Mouse (Mus musculus) adrenal gland (tissue): ENCODE measurements around the gene Rps18.
"Not testable (repeated sequence)": the region's sequence is repeated elsewhere in the genome, so short reads cannot be mapped to it uniquely, and the experiment has no call there.

Experiments used
- intact Hi-C: fragments of 180-260 bp; cut with DNase I; formaldehyde crosslinking; loops from one replicate; pipeline ENCODE4 v1.15.1; 2025

Gene Rps18

GRCm38 (mm10) chr17:33969394-33969793, 13.6 kb upstream of the Rps18 start:
- intact Hi-C loops = no loop called here

DNA sequence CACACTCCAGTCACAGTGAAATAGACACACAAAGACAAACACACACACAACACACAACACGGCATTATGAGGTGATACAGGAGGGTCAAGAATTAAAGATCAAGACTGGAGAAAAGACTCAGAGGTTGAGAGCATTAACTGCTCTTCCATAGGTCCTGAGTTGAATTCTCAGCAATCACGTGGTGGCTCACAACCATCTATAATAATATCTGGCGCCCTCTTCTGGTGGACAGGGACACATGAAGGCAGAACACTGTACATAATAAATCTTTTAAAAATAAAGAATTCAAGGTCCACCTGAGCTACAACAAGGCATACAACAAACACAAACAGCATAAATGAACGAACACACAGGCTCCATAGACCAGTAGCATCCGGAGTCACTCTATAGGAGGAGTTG, 13.1 kb upstream of the Rps18 start:
- intact Hi-C loops = no loop called here

- intact Hi-C loops = no loop called here
These were observed 12.7 kb upstream of the Rps18 start for GRCm38 (mm10) chr17:33968489-33968888.

GRCm38 (mm10) chr17:33965846-33966550, 10.2 kb upstream of the Rps18 start:
- intact Hi-C loops = loop anchor here (1.0 kb wide), 1 partner anchor 1336 kb away; no protein-coding TSS in a partner anchor

DNA sequence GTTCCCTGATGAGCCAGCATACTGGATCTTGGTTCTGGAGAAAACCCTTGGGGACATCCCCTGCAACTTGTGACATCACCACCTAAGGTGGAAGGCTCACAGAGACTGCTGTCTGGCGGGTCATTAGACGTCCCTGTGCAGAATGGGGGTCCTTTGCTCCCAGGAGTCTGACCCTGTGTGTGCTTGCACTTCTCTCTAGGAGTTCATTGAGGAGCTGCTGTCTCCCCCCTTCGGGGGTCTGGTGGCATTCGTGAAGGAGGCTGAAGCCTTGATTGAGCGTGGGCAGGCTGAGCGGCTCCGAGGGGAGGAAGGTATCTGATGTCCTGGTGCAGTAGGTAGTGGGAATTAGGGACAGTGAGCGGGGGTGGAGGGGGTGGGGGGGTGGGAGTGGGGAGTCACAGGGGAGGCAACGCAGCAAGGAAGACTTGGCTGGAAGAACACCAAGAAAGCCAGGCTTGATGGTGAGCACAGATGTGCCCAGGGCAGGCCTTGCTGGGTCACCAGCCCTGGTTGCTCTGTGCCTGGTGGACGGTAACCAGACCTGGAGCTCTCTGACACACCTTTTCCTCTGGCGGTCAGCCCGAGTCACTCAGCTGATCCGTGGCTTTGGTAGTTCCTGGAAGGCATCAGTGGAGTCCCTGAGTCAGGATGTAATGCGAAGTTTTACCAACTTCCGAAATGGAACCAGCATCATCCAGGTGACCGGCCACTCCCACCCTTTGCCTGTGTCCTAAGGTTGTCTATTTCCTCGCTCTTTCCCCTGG, 9.5 kb upstream of the Rps18 start:
- intact Hi-C loops = loop anchor here (1.0 kb wide), 1 partner anchor 1337 kb away; no protein-coding TSS in a partner anchor

- intact Hi-C loops = no loop called here
These were observed 7.1 kb upstream of the Rps18 start for GRCm38 (mm10) chr17:33962876-33963275.

DNA sequence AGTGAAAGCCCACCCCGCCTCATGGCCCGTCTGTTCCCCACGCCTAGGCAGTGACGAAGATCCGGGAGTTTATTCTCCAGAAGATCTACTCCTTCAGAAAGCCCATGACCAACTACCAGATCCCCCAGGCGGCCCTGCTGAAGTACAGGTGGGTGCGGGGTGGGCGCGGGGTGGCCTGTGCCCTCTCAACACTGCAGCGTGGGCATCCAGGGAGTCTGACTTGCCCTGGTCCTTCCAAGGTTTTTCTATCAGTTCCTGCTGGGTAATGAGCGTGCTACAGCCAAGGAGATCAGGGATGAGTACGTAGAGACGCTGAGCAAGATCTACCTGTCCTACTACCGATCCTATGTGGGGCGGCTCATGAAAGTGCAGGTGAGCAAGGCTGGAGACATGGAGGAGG, 4.1 kb upstream of the Rps18 start:
- intact Hi-C loops = loop anchor here (2.0 to 5.0 kb wide), 2 partner anchors 61 to 1397 kb away; no protein-coding TSS in a partner anchor

- intact Hi-C loops = loop anchor here (2.0 to 5.0 kb wide), 2 partner anchors 62 to 1398 kb away; no protein-coding TSS in a partner anchor
These were observed 3.3 kb upstream of the Rps18 start for GRCm38 (mm10) chr17:33959135-33959534.

GRCm38 (mm10) chr17:33958451-33958850, 2.6 kb upstream of the Rps18 start:
- intact Hi-C loops = loop anchor here (2.0 to 5.0 kb wide), 2 partner anchors 62 to 1399 kb away; no protein-coding TSS in a partner anchor

DNA sequence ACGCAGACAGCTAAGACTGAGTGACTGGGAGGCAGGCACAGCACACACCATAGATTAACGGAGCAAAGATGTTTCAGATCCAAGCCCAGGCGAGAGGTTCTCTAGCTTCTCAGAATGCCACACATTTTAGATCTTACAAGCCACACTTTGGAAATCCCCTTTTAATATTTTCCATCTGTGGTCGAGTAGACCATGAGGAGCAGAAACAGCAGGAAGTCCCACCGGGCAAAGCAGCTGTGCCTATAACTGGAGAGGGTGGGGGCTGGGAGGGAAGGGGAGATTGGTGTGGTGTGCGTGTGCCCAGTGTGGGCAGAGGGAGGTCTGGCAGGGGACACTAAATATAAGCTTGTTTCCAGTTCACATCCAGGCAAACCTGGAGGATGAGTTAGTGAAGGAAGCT, 1.7 kb upstream of the Rps18 start:
- intact Hi-C loops = loop anchor here (5.0 kb wide), 1 partner anchor 1400 kb away; no protein-coding TSS in a partner anchor

DNA sequence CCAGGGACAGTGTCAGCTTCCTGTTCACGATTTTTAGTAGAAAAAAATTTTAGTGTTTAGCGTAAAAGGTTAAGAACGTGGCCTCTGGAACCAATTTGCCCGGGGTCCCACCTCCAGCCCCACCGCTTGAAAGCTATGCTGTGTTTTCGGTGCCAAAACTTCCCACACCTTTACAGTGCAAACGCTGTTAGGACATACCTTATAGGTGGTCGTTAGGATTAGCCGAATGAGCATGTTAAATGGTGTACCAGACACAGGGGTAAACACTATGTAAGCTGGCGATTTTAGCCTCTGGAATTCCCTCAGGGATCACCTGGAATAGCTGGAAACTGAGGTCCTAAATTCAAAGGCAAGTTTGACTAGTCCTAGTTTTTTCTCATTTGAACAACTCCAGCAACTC, 535 bp upstream of the Rps18 start:
- intact Hi-C loops = loop anchor here (5.0 kb wide), 1 partner anchor 1401 kb away; no protein-coding TSS in a partner anchor

DNA sequence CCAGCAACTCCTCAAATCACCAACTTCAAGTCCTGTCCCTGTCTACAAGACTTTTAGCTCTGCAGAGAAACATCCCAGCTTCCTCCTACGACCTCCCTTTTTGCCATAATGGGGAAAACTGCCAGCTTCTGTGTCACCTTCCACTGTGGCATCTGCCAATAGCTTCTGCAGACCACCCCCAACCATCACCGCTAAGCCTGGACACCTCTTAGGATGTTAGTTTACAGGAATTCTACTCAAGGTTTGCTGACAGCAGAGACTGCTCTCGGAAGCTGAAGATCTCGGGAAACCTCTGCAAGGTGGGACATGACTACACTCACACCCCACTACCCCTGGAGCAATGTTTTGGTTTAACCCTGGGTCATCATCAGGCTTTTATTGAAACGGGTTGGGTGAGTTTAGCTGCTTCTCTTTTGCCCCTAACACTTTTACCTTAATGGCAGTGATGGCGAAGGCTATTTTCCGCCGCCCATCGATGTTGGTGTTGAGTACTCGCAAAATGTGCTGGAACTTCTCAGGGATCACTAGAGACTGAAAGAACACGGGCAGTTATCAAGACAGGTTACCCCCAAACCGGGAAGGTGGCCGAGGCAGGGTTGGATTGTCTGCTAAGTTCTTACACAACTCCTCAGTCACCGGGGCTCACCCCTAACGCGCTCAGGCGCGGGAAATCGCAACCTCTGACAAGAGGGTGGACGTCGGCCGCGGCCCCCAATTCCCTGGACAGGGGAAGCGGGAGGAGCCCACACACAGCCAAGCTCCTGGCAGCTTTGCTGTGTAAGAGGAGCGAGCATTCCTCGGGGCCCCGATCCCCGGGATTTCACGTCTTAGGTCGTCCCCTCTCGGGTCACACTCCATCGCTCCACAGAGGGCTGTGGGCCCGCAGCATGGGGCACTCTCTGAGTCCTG, 901 bp downstream of the Rps18 start:
- intact Hi-C loops = loop anchor here (5.0 kb wide), 1 partner anchor 1402 kb away; no protein-coding TSS in a partner anchor

DNA sequence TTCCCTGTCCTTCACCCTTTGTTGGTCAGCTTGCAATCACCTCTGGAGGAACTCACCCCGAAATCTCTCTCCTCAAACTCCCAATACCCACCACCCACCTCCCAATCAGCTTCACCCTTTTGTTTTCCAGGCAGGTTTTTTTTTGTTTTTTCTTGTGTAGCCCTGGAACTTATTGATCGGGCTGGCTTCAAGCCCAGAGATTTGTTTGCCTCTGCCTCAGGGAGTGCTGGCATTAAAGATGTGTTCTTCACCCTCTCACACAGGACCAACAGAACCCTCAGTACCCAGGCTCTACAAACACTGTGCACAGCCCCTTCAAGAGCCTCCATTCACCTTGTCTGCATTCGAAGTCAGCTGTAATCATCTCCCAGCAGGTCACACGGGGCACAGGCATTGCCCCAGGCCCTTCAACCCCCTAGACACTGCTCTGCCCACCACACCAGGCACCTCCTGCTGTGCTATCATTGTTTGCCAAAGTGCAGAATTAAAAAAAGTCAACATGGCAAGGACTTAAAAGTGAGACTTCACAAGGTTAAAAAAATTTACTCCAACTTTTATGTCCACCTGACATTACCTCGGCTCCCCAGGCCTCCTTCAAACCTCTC, 1.7 kb downstream of the Rps18 start:
- intact Hi-C loops = no loop called here

DNA sequence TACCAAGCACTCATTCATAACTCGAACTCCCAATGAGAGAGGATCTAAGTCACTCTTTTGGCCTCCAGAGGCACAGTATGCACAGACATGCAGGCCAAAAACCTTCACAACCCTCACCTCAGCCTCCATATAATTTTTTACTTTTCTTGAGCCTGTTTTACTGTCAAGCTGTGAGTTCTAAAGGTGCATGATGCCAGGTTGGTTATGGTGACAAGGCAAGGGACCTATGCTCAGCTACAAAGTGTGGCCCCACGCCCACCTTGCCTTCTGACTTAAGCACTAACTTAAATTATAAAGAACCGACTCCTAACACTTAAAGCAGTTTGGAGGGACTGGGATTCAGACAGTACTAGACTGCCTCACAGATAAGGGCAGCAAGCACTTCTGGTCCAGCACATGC, 2.5 kb downstream of the Rps18 start:
- intact Hi-C loops = no loop called here

DNA sequence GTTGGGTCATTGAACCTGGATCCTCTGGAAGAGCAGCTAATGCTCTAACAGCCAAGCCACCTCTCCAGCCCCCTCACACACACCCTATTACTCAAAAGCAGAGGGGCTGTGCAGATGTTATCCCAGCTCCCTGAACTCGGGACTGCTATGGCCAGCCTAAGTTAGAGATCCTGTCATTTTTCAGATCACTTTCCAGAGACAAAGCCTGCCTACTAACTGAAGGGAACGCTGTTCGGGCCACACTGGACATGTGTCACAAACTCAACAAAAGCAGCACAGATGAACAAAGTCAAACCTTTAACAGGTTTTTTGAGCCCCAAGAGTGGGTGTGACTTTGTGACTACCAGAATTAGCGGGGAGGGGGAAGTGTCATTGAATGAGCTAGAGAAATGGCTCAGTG, 2.9 kb downstream of the Rps18 start:
- intact Hi-C loops = no loop called here

- intact Hi-C loops = not testable (repeated sequence)
These were observed 3.8 kb downstream of the Rps18 start for GRCm38 (mm10) chr17:33952015-33952414.

GRCm38 (mm10) chr17:33951021-33951946, 4.5 kb downstream of the Rps18 start, which contains the start of gene B3galt4:
Gene B3galt4 (minus strand): TSS chr17:33951488.
- intact Hi-C loops = no loop called here

- intact Hi-C loops = no loop called here
These were observed 5.6 kb downstream of the Rps18 start for GRCm38 (mm10) chr17:33950131-33950625.

- intact Hi-C loops = no loop called here
These were observed 6.8 kb downstream of the Rps18 start for GRCm38 (mm10) chr17:33948905-33949537.
